Mouse (Mus musculus) E14TG2a.4 (cell line): Measurements from ENCODE around the gene Eda.
"Not testable (repeated sequence)": the region's sequence is repeated elsewhere in the genome, so short reads cannot be mapped to it uniquely, and the experiment has no call there.

ENCODE experiments used
- H3K27me3 ChIP-seq: 2 replicates; pipeline ENCODE4 v1.6.1; 2014; ENCODE audit warnings: low read length, control low read depth; ENCODE audit not compliant: insufficient read depth
- H3K36me3 ChIP-seq: 2 replicates; pipeline ENCODE4 v1.6.1; 2014; ENCODE audit warnings: low read length, control low read depth; ENCODE audit not compliant: insufficient read depth
- H3K4me1 ChIP-seq: replicated peaks from 2 replicates; pipeline ENCODE4 v1.6.1; 2014; ENCODE audit warnings: low read depth, low read length, control low read depth
- H3K4me3 ChIP-seq: replicated peaks from 2 replicates; pipeline ENCODE4 v1.5.1; 2014; ENCODE audit warnings: mild to moderate bottlenecking, low read length
- H3K9me3 ChIP-seq: 2 replicates; pipeline ENCODE4 v1.6.1; 2014; ENCODE audit warnings: low read length, control low read depth
- CTCF ChIP-seq: conservative IDR thresholded peaks from 2 replicates; pipeline ENCODE4 v1.5.1; 2014; ENCODE audit warnings: low read length
- NANOG ChIP-seq: IDR thresholded peaks from 2 replicates; pipeline ENCODE4 v1.6.1; 2014; ENCODE audit warnings: borderline replicate concordance, low read length, mixed read lengths
- POU5F1 ChIP-seq: IDR thresholded peaks from 2 replicates; pipeline ENCODE4 v1.6.1; 2014; ENCODE audit warnings: low read length, borderline replicate concordance

The Eda gene

GRCm38 (mm10) chrX:100395026-100395425 is 419.6 kb downstream of the Eda start:
- TF ChIP-seq CTCF, result peak; percentile 21; the same call in 1 of the 2 replicates
- TF ChIP-seq POU5F1, result no peak

GRCm38 (mm10) chrX:100400900-100401299 is 425.5 kb downstream of the Eda start:
- Histone ChIP-seq H3K27me3 (0 out of 2 replicates have a peak, but pooled peaks cover 8% of the 10 kb centered on the region), H3K9me3 (no peaks in the 10 kb centered on the region), H3K4me3 (no peak overlapping the region), H3K36me3 (no peaks in the 10 kb centered on the region), H3K4me1 (peaks cover 16% of the 10 kb centered on the region)
- TF ChIP-seq POU5F1, result no peak
- no peak for TF ChIP-seq CTCF
- TF ChIP-seq NANOG, result peak; percentile 89

More at GRCm38 (mm10) chrX:100395026-100395425, 419.6 kb downstream of the Eda start:
- Histone ChIP-seq H3K27me3 (0 out of 2 replicates have a peak, but pooled peaks cover 4% of the 10 kb centered on the region), H3K9me3 (no peaks in the 10 kb centered on the region), H3K36me3 (no peaks in the 10 kb centered on the region), H3K4me1 (peaks cover 4% of the 10 kb centered on the region), H3K4me3 (no peak overlapping the region)

- 0 out of 2 replicates have a peak, but pooled peaks cover 8% of the 10 kb centered on the region for H3K27me3 ChIP-seq
- H3K4me1 ChIP-seq, result peaks cover 16% of the 10 kb centered on the region
- H3K4me3 ChIP-seq, result no peak overlapping the region
- H3K36me3 ChIP-seq, result no peaks in the 10 kb centered on the region
- no peaks in the 10 kb centered on the region for H3K9me3 ChIP-seq
- no peak for TF ChIP-seq POU5F1
- TF ChIP-seq NANOG, result no peak
- no peak for TF ChIP-seq CTCF
These were observed 426.3 kb downstream of the Eda start for GRCm38 (mm10) chrX:100401657-100402056.

GRCm38 (mm10) chrX:100409245-100409644 is 433.8 kb downstream of the Eda start:
- Histone ChIP-seq H3K36me3 (no peaks in the 10 kb centered on the region), H3K4me1 (peaks cover 15% of the 10 kb centered on the region), H3K9me3 (no peaks in the 10 kb centered on the region), H3K27me3 (no peaks in the 10 kb centered on the region), H3K4me3 (no peak overlapping the region)
- TF ChIP-seq POU5F1 (peak; percentile 59; the same call in 1 of the 2 replicates), NANOG (no peak), CTCF (no peak)

- Histone ChIP-seq H3K36me3 (no peaks in the 10 kb centered on the region), H3K27me3 (peaks cover 10% of the 10 kb centered on the region), H3K9me3 (no peaks in the 10 kb centered on the region), H3K4me3 (peak within 1 kb of the TSS; percentile 60), H3K4me1 (no peaks in the 10 kb centered on the region)
- TF ChIP-seq CTCF (no peak), NANOG (no peak), POU5F1 (no peak)
These were observed 453.3 kb downstream of the Eda start, which contains the start of gene Otud6a for GRCm38 (mm10) chrX:100428693-100429092. TSS of gene Otud6a (plus strand) at chrX:100429013.

GRCm38 (mm10) chrX:100432311-100432710 is 456.9 kb downstream of the Eda start:
- no peaks in the 10 kb centered on the region for H3K9me3 ChIP-seq
- TF ChIP-seq NANOG (no peak), CTCF (no peak), POU5F1 (no peak)

GRCm38 (mm10) chrX:100442617-100443016 is 467.2 kb downstream of the Eda start, which contains the start of gene Awat2:
TSS of gene Awat2 (minus strand) at chrX:100442717.
- not testable (repeated sequence) for H3K9me3 ChIP-seq, H3K36me3 ChIP-seq, H3K4me1 ChIP-seq, H3K4me3 ChIP-seq, H3K27me3 ChIP-seq

More at GRCm38 (mm10) chrX:100432311-100432710, 456.9 kb downstream of the Eda start:
- Histone ChIP-seq H3K36me3 (no peaks in the 10 kb centered on the region), H3K27me3 (peaks cover 10% of the 10 kb centered on the region), H3K4me3 (no peak overlapping the region), H3K4me1 (no peaks in the 10 kb centered on the region)

GRCm38 (mm10) chrX:100443532-100443931 is 468.1 kb downstream of the Eda start:
- Histone ChIP-seq H3K27me3 (no peaks in the 10 kb centered on the region), H3K36me3 (no peaks in the 10 kb centered on the region)

More at GRCm38 (mm10) chrX:100443532-100443931, 468.1 kb downstream of the Eda start:
- TF ChIP-seq CTCF (no peak), NANOG (no peak), POU5F1 (no peak)
- Histone ChIP-seq H3K4me1 (no peaks in the 10 kb centered on the region), H3K4me3 (no peak overlapping the region), H3K9me3 (no peaks in the 10 kb centered on the region)
